Mouse (Mus musculus) 416B (cell line): ENCODE measurements around the gene Srsf2.
A peak's percentile ranks its signal among the peaks of the same experiment; 100 is the strongest.

Source experiments
- DNase-seq: peaks from one replicate; pipeline ENCODE4 v3.0.0; 2011; ENCODE audit warnings: low read depth

Srsf2 gene

DNA sequence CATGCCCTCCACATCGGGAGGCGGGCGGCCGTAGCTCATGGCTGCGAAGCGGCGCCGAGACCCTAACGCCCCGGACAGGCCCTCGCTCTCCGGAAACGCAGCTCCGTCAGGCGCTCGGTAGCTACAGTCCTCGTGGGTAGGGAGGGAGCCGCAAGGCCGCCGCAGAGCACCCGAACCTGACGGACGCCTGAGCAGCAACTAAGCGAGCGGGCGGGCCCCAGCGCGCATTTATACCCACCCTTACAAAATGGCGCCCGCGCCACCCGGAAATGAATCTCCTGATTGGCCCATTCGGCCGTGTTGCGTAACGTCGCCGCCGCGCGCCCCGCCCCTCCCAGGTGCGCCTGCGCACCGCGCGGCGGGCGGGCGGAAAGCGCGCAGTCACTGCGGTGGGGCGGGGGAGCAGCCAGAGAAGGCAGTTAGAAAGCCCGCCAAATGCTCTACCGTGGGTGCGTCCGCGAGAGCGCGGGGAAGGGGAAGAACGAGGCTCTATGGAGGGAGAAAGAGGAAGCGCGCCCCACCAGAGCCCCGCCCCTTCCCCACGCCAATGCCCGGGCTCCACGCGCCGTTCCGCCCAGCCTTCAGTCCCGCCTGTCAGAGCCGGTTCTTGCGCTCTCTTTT lies at the start of gene Srsf2:
Gene Srsf2 (minus strand): TSS at position 204 of the 621 bp plus-strand sequence.
- DNase-seq = peak; percentile 97

DNA sequence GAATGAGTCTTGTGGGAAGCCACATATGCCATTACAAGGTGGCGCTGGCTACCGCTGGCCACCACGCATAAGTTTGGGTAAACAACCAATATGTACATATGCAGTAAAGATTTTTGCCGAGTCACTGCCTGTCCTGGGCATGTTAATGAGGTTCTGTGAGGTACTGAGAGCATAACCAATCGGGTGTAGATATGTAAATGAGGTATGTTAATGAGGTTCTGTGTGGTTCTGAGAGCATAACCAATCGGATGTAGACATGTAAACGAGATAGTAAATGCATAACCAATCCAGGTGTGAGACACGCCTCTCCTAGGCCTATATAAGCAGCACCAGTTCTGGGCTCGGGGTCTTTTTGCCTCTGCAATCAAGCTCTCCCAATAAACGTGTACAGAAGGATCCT lies 49.7 kb upstream of the Srsf2 start:
- DNase-seq = peak; percentile 24

DNA sequence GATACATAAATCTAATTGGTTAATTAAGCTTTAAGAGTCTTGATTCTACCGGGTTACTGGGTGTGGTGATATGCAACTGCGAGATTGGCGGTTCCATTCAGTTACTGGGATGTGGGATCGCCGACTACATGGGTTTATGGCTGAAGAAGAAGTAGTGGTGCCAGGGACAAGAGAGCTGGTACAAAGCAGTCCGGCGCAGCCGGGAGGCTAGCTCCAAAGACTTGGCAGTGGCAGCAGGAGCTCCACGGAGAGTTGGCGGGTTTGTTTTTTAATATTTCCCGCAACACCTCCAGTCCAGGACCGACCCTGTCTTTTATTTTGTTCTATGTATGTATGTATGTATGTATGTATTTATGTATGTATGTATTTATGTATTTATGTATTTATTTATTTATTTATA lies 46.4 kb upstream of the Srsf2 start:
- DNase-seq = no peak

DNA sequence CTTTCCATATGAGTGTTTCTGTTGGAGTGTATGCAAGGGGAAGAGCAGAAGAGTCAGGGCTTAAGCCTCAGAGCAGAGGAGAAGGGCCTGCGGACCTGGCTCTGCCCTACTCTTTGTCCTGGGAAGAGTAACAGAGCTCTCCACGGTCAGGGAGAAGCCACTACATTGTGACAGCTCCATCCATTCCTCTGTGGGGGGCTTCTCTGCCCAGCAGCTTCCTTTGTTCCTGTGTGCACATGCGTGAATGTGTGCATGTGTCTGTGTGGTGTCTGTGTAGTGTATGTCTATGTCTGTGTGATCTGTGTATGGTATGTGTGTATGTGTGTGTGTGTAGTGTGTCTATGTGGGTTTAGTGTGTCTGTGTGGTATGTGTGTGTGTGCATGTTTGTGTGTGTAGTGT lies 42.5 kb upstream of the Srsf2 start:
- no peak for DNase-seq

DNA sequence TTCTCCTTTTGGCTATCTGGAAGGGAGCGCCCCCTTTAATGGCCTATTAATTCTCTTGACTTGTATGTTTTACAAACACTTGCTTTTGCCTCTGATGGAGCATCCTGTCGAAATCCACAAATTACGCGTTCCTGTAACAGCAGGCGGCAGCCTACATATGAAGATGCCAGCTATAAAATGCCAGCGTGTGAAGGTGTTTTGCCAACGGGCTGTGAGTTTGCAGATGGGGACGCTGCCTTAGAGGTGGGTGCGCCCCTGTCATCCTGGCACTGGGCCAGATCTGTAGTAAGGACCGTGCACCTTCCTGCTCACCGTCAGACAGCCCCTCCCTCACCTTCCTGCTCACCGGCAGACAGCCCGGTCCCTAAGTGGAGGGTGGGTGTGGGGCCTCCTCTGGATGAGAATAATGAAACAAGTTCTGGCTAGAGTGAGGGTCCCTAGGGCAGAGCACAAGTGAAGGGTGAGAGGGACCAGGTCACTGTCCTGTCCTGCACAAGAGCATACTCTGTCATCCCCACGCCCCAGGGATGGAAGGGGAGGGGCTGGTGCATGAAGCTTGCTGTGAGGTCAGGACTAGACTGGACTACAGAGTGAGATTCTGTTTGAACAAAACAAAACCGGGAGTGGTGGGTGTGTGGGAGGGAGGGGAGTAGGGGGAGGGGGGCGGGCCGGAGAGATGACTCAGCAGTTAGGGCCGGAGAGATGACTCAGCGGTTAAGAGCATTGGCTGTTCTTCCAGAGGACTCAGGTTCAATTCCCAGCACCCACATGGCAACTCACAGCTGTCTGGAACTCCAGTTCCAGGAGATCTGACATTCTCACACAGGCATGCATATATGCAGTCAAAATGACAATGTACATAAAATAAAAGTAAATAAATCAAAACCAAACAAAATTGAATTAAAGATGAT lies 40.9 kb upstream of the Srsf2 start:
- DNase-seq = peak; percentile 21

DNA sequence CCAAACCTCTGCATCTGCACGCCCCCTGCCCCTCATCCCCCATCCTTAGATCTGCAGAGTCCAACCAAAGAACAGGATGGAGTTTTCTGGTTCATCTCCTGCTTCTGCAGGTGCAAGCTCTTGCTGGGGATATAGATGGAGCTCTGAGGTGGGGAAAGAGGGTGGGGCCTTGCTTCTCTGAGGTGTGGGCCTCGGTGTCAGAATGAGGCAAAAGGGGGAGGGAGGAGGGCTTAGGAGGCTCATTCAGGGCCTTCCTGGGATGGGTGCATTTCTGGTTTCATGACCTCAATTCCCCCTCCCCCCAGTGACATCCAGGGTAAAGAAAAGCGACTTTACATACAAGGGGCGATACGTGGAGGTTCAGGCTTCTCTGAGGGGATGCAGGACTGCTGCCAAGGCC lies 34.2 kb upstream of the Srsf2 start:
- DNase-seq = no peak

DNA sequence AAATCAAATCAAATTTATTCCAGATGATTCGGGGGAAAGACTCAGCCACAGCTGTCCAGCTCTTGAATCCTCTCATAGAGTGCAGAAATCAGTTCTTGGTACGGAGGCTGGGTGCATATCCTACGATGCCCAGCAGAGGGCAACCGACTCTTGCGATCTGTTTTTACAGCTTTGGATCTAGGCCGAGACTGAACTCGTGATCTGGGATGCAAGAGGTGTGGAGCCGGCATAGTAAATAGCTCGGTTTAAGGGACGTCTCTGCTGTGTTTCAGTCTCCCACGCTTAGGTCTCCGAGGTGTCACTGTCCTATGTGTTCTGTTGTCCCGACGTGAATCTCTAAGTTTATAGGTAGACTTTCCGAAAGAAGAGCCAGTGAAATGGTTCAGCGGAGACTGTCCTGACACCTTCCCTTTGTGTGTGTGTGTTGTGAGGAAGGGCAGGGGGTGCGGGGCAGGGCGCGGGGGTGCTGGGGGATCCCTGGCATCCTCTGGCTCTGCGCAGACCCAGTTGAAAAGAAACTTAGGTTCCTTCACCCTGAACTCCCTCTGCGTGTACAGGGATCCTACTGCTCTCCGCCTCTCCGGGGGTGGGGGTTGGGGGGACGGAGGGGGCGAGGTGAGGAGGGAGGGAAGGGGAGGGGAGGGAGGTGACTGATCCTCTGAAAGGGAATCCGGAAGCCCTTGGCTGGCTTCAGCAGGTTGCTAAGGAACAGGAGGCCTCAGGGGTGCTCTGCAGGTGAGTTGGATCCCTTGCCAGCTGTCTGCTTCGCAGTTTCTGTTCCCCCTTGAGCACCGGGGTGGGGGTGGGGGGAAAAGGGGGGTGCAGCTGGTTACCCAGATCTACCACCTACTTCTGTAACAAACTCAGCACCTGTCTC lies 32.6 kb upstream of the Srsf2 start:
- DNase-seq = peak; percentile 75

DNA sequence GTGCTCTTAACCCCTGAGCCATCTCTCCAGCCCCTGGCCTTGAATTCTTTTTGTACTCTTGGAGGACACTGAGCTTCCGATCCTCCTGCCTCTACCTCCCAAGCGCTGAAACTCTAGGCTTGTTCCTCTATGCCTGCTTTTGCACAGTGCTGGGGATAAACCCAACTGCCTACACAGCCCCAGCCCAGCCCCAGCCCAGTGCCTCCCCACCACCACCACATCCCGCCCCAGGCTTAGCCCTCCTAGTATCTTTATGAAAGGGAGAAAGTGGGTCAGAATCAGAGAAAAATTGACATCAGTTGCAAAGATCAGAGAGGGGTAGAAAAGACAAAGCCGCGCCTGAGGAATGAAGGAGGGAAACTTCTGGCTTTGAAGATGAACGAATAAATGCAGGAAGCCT lies 31.2 kb upstream of the Srsf2 start:
- no peak for DNase-seq

DNA sequence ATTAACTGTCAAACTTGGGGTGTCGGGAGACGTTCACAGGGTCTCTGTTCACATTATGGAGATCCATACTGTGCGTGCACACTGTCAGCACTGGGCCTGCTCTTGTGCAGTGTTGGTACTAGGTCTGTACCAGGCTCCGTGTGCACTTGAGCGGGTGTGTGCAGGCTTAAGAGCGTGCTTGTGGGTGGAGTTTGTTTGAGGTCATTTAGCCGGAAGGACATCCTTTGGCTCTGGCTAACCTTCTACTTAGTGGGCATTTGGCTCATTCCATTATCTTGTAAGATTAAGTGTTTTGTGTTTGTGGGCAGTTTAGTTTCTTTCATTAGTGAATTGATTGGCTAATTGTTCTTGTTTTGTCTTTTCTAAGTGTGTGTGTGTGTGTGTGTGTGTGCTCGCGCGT lies 29.6 kb upstream of the Srsf2 start:
- DNase-seq = no peak

DNA sequence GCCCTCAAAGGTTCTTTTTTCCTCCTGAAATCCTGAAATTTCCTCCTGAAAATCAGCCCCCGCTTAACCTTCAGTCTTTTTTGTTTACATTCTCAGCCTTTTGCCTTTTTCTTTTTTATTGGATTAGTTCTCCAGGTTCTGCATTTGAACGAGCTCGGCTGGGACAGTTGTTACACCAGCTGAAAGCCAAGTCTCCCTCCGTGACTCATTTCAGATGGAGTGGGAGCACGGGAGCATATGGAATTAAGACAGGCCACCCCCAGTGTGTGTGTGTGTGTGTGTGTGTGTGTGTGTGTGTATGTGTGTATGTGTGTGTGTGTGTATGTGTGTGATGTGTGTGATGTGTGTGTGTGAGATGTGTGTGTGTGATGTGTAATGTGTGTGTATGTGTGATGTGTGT lies 28.5 kb upstream of the Srsf2 start:
- DNase-seq = no peak

DNA sequence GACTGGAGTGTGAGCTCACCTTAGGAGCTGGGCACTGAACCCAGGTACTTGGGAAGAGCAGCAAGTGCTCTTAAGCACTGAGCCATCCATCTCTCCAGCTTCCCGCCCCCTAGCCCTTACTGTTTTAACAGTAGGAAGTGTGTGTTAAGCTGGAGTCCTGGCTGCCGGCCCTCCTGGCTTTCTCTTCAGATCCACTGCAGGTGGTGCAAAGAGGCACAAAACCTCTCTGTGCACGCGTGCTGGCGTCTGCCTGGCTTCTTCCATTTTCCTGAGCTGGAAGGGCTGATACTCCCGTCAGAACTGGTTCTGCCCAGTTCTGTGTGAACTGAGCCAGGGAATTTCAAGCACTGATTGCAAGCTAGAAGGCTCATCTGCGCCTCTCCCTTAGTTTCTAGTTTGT lies 27.9 kb upstream of the Srsf2 start:
- no peak for DNase-seq

DNA sequence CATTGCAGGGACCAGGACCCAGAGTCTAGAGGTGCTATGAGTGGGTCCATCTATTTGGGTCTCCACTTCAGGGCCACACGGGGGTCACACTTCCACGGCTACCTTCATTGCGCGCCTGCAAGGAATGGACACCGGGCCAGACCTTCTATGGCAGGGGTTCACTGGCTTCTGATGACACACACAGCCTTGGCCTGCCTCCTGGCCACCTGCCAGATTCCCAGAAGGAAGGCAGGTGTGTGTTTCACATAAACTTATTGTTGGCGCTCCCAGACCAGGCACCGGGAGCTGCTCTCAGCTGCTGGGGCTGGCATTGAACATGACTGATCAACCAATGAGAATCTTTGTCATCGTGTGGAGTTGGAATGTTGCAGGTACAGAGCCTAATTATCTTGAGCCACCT lies 25.6 kb upstream of the Srsf2 start:
- no peak for DNase-seq

DNA sequence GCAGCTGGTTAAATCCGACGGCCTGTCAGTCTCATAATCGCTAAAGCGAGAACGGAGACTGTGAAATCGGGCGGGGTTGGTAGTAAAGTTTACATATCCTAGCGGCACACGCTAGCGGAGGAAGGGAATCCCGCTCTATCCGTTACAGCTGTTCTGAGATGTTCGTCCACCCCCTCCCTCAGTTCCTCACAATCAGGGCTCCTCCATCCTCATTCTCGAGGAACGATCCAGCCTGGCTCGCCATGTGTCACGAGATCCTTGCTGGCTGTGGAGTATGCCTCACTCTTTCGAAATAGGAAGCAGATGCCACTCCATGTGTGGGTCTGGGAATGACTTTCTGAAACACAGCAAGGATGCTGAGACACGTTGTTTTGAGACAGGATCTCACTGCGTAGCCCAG lies 21.1 kb upstream of the Srsf2 start:
- DNase-seq = no peak

DNA sequence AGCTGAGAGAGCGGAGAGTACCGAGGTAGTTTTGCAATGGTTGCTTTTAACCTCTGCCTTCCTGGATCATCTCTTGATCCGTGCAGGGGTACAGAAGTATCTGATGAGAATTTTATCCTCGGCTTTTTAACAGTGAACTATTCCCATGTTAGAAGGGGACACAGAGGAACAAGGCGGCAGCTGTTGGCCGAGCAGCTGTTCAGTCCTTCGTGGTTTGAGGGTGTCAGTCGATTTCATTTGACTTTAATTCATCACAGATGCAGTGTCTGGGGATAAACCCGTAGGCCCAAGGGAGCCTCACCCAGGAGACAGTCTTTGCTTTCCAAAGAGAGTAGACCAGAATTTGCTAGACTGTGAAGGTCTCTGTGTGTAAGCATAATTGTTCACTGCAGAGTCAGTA lies 18.6 kb upstream of the Srsf2 start:
- no peak for DNase-seq

DNA sequence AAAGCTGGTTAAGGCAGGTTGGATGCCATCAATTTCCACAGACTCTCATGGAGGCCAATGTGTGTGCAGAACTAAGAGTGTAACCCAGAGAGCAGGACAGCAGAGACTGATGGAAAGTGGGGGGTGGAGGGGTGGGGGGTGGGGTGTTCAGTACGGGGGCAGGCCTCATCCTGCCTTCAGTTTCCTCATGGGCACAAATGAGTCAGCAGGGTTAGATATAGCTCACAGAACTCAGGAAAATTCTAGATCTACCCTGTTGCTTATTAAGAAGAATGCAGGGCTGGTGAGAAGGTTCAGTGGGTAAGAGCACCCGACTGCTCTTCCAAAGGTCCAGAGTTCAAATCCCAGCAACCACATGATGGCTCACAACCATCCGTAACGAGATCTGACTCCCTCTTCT lies 16.7 kb upstream of the Srsf2 start:
- peak; percentile 59 for DNase-seq

DNA sequence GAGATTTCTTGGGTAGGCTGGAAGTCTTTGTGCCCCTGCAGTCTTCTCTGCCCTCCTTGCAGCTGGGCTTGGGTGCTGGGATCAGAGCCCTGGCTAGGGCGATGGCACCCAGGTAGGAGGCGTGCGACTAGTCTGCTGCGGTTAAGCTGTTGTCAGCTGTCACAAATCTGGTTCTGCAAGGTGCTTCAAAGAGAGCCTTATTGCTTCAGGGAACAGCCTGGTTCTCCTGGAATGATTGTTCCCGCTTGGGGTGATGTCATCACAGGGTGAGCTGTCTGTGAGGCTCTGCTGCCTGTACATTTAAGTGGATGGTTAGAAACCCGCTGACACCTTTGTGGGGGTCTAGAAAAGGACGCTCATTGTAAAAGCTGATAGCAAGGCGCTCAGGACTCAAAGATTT lies 16.3 kb upstream of the Srsf2 start:
- no peak for DNase-seq

DNA sequence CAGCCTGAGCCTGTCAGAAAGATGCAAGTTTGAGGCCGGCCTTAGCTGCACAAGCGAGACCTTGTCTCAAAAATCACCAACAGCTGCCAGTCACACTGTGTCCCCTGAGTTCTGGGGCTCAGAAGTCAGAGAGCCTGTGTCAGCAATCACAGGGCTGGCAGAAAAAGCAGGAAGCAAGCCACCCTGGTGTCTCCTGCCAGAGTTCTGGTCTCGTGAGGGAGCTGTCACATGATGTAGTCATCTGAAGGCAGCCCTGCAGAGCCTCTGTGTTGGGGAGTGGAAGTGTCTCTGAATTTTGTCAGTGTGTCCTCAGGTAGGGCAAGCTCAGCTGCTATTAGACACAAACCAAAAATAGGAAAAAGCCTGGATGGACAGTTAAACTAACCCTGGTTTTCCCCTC lies 15.2 kb upstream of the Srsf2 start:
- peak; percentile 51 for DNase-seq

DNA sequence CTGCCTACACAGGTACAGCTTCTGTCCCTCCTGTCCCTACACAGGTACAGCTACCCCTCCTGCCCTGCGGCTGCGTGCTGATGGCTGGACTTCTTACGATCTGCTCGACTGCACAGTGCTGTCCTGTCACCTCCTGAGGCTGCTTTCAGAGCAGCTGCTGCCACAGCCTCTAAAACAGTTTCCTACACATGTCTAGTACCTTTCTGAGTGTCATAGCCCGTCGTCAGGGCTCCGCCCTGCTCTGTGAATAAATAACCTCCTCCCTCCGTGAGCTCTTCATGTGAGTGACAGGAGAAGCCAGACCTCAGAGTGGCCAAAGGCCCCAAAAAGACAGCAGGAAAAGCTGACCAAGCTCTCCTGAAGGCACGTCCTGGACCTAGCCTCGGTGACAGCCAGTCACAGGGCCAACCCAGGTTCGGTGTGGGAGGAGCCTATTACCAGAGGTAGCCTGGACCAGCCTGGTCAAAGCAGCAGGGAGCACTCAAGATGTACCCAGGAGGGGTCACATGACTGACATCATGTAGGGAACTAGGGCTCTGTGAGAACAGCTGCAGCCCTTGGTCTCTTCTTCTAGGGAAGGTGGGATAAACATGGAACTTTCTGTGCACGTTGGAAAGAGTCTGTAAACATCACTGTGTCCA lies 13.2 kb upstream of the Srsf2 start:
- no peak for DNase-seq

DNA sequence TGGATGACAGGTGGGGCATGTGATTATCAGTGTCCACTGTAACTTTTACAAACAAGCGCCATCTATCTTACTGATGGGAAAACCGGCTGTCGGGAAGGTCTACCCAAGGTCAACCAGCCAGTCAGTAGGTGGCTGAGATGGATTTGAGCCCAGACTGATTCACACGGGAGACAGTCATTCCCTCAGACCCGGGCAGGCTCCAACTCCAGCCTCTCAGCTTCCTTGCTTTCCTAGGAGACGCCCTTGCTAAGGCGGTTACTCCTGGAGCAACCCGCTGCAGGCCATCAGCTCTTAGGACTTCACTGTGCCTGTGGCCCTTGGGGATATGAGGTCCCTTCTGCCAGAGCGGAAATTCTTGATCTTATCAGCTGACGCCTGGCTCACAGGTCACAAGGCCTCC lies 11.6 kb upstream of the Srsf2 start:
- DNase-seq = no peak

DNA sequence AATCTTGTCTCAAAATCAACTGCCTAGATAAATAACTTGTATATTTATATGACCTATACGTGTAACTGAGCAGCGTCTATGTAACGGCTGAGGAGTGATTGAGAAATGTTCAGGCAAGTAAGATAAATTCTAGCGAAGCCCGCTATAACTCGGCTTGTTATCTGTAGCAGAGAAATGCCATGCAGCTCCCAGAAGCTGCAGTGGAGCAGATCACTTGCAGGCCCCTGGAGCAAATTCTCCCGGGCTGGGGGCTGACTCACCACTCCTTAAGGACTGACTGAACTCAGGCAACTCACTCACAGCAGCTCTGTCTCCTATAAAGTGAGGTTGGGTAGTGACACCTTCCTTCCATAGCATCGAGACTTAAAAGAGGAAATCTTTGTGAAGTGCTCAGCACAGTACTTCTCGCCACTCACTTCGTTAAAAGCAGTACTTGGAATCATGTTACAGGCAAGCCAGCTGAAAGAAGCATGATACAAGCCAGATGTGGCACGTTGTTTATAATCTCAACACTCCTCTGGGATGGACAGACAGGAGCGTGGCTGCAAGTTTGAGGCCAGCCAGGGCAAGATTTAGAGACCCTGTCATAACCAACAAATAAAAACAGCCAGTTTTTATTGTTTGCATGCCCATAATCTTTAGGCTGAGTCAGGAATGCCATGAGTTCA lies 4.4 kb upstream of the Srsf2 start:
- no peak for DNase-seq

DNA sequence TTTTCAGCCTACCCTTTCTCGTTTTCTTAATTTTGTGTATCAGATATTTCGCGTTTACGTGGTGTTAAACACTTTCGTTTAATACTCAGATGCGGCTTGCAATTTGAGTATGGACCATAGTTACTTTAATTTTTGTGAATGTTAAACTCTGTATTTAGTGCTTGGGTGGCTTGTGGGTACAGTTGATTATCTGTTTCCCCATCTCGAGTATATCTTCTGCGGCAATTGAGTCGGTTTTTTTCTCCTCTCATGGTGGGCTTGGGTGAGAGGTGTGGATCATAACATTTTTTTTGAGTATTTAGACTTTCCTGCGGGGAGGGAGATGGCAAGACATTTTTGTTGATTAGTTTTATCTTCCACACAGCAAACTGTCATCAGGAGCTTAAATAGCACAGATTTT lies 1.4 kb upstream of the Srsf2 start:
- no peak for DNase-seq

DNA sequence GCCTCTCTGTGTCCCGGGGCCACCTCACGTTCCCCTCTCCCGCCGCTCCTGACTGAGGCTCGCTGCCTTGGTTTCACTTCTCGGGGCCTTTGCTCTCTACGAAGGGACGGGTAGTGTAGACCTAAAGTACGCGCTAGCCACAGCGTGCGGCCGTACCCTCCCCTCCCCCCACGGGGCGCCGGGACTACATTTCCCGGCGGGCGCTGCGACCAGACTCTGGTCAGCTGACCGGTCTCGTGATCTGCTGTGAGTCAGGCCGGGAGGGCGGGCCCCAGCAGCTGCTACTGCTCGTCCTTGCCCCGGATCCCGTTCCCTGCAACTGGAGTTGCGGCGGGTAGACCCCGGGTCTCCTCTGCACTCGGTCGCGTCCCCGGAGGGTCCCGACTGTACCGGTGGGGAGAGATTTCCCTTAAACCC lies 626 bp upstream of the Srsf2 start:
- peak; percentile 96 for DNase-seq
